Mouse (Mus musculus) cerebellum, postnatal 36 days (tissue): ENCODE results near the gene 1190002N15Rik.
A peak's percentile ranks its signal among the peaks of the same experiment; 100 is the strongest.

Source experiments
- DNase-seq, 2 experiments: peaks; one replicate each; pipeline ENCODE4 v3.0.0; 2021 to 2022; ENCODE audit warnings: mixed read lengths in 2 of 2

The 1190002N15Rik gene

DNA sequence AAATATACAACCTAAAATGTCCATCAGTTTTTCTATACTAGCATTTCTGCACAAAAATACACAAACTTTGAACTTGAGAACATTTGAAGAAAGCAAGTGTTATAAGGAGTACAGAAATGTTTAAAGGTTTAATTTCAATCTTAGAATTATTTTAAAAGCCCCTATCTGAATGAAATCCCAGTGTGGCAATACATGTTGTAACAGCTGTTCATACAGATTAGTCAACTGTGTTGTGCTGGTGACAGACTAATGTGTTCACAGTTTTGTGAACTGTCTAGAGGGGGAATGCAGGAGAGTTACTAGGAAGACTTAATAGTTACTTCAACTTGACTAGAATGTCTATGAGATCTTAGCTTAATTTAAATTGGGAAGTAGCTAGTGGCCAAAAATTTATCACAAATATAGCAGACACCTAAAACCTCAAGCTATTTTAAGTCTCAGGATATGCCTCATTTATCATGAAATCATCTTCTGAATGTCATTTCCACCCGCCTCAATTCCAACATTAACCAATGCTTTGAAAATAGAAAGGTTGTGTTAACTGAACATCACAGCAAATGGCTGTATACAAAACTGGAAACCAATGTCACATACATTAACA lies 8.6 kb downstream of the 1190002N15Rik start:
- no peak for DNase-seq

DNA sequence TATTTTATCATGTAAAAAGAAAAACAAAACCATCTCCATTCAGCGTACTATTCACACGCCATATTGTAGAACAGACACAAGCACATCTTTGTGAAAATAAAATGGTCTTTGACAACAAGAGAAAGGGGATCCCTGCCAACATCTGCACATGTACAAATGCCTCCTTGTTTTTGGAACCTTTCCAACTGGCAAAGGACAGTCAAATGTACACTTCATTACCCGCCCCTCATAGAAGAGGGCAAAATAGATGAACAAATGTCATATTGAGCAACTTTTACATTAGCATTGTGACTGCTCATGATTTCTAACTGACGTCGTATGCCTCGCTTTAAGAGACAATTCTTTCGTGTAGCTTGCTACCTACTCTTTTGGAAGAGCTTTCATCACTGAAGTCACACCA lies 11.4 kb downstream of the 1190002N15Rik start:
- DNase-seq, result no peak

GRCm38 (mm10) chr9:94512246-94512645 lies 25.6 kb downstream of the 1190002N15Rik start:
- DNase-seq, result no peak

- no peak for DNase-seq
Observed at GRCm38 (mm10) chr9:94511139-94511538, 26.7 kb downstream of the 1190002N15Rik start.

- no peak for DNase-seq
Observed at GRCm38 (mm10) chr9:94506980-94507379, 30.9 kb downstream of the 1190002N15Rik start.

DNA sequence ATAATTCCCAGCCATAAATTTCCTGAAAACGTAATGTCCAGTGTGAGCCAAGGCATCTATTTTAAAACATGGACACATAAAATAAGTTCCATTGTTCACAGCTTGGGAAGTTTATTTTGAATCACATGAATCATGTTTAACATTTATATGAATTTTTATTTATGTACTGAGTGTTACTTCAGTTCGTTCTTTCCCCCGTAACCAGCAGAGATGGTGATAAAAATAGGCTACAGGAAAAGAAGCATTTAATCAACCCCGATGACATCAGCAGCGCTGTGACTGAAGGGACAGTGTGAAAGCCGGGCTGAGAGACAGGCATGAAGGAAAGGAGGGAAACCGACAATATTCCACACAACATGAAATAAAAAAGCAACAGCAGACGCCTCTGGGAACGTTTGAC lies 46.4 kb downstream of the 1190002N15Rik start:
- no peak for DNase-seq

- DNase-seq, result no peak
Observed at GRCm38 (mm10) chr9:94487976-94488375, 49.9 kb downstream of the 1190002N15Rik start.

GRCm38 (mm10) chr9:94483291-94483879 lies 54.5 kb downstream of the 1190002N15Rik start:
- no peak for DNase-seq

DNA sequence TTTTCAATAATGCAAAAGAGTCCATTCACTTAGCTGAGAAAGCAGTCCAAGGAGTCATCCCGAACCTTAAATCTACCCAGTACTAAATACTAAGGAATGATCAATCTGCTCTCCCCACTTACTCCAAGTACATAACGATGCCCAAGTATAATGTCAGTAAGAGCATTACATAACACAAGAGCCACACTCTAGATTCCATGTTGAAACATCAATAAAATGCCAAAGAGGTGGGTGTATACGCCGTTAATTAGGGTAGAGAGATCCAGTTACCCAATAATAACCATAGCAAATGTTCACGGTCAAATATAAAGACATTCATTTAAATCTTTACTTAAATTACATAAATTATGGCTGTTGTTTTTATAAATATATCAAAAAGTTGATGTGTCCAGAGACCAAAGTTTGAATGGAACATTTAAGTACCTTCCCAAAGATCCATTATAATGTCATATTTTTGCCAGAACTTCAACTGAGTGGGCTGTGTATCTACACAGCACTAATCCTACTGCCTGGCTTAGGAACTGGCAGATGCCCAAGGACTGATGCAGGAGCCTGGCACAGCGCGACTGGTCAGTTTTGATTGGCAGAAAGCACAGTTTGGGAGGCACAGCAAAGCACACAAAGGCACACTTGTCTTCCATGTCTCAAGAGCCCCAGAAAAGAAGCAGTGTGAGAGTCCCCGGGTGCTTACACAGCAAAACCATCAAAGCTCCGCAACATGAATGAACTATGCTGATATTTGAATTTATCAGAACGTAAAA lies 55.5 kb downstream of the 1190002N15Rik start:
- DNase-seq, result peak; percentile 71 to 76

DNA sequence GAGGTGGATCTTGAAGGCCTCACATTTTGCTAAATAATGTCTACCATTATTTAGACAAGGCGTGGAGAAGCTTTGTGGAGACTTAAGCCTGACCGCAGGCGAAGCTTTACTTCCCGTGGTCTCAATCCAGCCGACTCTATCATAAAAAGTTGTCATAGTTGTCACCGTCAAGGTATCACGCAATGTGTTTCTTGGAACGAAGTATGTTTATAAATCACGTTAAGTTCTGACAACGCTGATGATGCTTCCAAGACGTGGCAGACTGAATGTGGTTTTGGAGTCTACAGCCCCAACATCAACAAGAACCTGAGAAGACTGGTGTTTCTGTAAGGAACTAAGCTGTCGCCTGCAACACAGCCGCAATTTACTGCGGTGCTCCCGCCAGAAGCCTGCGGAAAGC lies 56.8 kb downstream of the 1190002N15Rik start:
- DNase-seq, result no peak

- no peak for DNase-seq
Observed at GRCm38 (mm10) chr9:94479382-94479781, 58.5 kb downstream of the 1190002N15Rik start.

GRCm38 (mm10) chr9:94478954-94479353 lies 58.9 kb downstream of the 1190002N15Rik start:
- DNase-seq, result no peak

GRCm38 (mm10) chr9:94475973-94476372 lies 61.9 kb downstream of the 1190002N15Rik start:
- no peak for DNase-seq

DNA sequence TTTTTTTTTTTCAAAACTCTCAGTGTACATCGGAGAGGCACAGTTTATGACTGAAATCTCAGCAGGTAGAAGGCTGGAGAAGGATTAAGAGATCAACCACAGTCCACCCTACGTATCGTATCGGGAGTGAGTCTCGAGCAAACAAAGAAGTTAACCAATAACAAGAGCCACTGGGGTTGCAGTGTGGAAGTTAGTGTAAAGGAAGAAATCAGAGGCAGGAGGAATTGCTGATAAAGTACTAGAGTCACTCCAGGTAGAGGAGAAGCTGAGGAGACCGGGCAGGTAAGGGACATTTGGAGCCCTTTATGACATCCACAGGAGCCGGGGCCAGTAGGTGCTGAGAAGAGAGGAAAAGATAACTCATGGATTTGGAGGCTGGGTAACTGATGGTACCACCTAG lies 64.0 kb downstream of the 1190002N15Rik start:
- no peak for DNase-seq

GRCm38 (mm10) chr9:94472963-94473582 lies 64.8 kb downstream of the 1190002N15Rik start:
- DNase-seq, result no peak

DNA sequence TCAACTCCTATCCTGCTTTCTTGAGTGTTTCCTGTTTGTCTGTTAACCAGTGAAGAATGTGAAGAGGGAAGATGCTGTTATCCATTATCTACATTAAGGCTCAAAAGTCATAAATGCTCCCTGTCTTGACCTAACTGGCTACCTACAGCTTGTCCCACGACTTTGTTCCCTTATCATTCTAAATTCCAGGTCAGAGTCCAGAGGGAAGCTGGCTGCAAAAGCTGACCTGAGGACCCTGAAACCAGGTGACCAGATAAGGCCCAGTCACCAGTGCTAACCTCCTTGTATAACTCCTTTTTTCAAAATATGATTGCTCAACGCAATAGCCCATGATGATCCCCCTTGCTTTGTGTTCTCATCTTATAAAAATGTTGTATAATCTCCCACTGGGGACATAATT lies 66.4 kb downstream of the 1190002N15Rik start:
- no peak for DNase-seq
